Mouse (Mus musculus) MN1 (cell line): Measurements from ENCODE around the gene Gm10972.
"Not testable (repeated sequence)": the region's sequence is repeated elsewhere in the genome, so short reads cannot be mapped to it uniquely, and the experiment has no call there.

Experiments
- DNase-seq: peaks from one replicate; pipeline ENCODE4 v3.0.0-alpha.2; 2016; ENCODE audit warnings: low spot score

The Gm10972 gene

GRCm38 (mm10) chr3:94642495-94643162 is at the start of gene Gm10972:
TSS of gene Gm10972 (plus strand) at chr3:94643112.
- DNase-seq: not testable (repeated sequence)

- no peak for DNase-seq
Measured at GRCm38 (mm10) chr3:94595871-94596287, 47.0 kb upstream of the Gm10972 start.

GRCm38 (mm10) chr3:94597224-94597779 is 45.6 kb upstream of the Gm10972 start:
- DNase-seq: no peak

- DNase-seq: peak; percentile 64
Measured at GRCm38 (mm10) chr3:94601959-94602358, 41.0 kb upstream of the Gm10972 start.

GRCm38 (mm10) chr3:94609621-94610020 is 33.3 kb upstream of the Gm10972 start:
- DNase-seq: no peak

GRCm38 (mm10) chr3:94610581-94610980 is 32.3 kb upstream of the Gm10972 start:
- DNase-seq: peak; percentile 64

- peak; percentile 38 for DNase-seq
Measured at GRCm38 (mm10) chr3:94611343-94611742, 31.6 kb upstream of the Gm10972 start.

- peak; percentile 40 for DNase-seq
Measured at GRCm38 (mm10) chr3:94611834-94612233, 31.1 kb upstream of the Gm10972 start.

GRCm38 (mm10) chr3:94612274-94612673 is 30.6 kb upstream of the Gm10972 start:
- DNase-seq: no peak

- DNase-seq: no peak
Measured at GRCm38 (mm10) chr3:94613258-94613878, 29.5 kb upstream of the Gm10972 start.

GRCm38 (mm10) chr3:94616717-94617116 is 26.2 kb upstream of the Gm10972 start:
- peak; percentile 19 for DNase-seq

- no peak for DNase-seq
Measured at GRCm38 (mm10) chr3:94621740-94622507, 21.0 kb upstream of the Gm10972 start.

- DNase-seq: no peak
Measured at GRCm38 (mm10) chr3:94622550-94622949, 20.4 kb upstream of the Gm10972 start.

GRCm38 (mm10) chr3:94624281-94624680 is 18.6 kb upstream of the Gm10972 start:
- no peak for DNase-seq

GRCm38 (mm10) chr3:94628712-94629111 is 14.2 kb upstream of the Gm10972 start:
- DNase-seq: no peak

GRCm38 (mm10) chr3:94629876-94630275 is 13.0 kb upstream of the Gm10972 start:
- DNase-seq: no peak

- DNase-seq: peak; percentile 64
Measured at GRCm38 (mm10) chr3:94648755-94649590, 6.1 kb downstream of the Gm10972 start.

- DNase-seq: no peak
Measured at GRCm38 (mm10) chr3:94650409-94650808, 7.5 kb downstream of the Gm10972 start.

- not testable (repeated sequence) for DNase-seq
Measured at GRCm38 (mm10) chr3:94653967-94654366, 11.1 kb downstream of the Gm10972 start.

GRCm38 (mm10) chr3:94657852-94658739 is 15.2 kb downstream of the Gm10972 start:
- DNase-seq: peak; percentile 30

GRCm38 (mm10) chr3:94658740-94659095 is 15.8 kb downstream of the Gm10972 start, which contains the start of gene Tuft1:
TSS of gene Tuft1 (minus strand) at chr3:94658872.
- DNase-seq: not testable (repeated sequence)
